Mouse (Mus musculus) skeletal muscle tissue, adult 2 months (tissue): Measurements from ENCODE around the gene Olfr597.
"Not testable (repeated sequence)": the region's sequence is repeated elsewhere in the genome, so short reads cannot be mapped to it uniquely, and the experiment has no call there.

Experiments
- DNase-seq: peaks from one replicate; pipeline ENCODE4 v3.0.0-alpha.2; 2012; ENCODE audit warnings: low read depth, low spot score

Olfr597 gene

DNA sequence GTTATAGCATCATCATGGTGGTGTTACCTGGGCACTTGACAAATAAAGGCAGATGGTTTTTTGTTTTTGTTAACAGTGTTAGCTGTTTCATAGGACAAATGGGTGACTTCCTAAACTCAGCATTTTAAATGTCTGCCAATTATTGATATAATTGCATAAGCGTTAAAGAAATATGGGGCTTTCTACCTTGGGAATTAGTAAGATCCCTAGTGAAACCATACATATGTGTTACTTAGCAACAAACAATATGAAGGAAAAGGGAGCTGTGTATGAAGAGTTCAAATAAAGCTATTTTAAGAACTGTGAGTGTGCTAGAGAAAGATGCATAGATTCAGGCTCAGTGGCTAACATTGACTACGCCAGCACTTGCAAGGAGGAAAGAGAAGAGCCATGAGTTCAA lies at the start of gene Olfr597:
Gene Olfr597 (plus strand): TSS at position 301 of the 400 bp plus-strand sequence.
- not testable (repeated sequence) for DNase-seq

GRCm38 (mm10) chr7:103305348-103305747 lies 10.8 kb upstream of the Olfr597 start, which contains the start of gene Olfr596:
Gene Olfr596, plus strand, starts transcription at chr7:103305648.
- DNase-seq = not testable (repeated sequence)

- no peak for DNase-seq
These were observed 7.2 kb downstream of the Olfr597 start, which contains the start of gene Olfr598 for GRCm38 (mm10) chr7:103323268-103323667. Gene Olfr598, plus strand, starts transcription at chr7:103323568.

GRCm38 (mm10) chr7:103335617-103336016 lies 19.5 kb downstream of the Olfr597 start, which contains the start of gene Olfr599:
Gene Olfr599, plus strand, starts transcription at chr7:103335917.
- DNase-seq = no peak

DNA sequence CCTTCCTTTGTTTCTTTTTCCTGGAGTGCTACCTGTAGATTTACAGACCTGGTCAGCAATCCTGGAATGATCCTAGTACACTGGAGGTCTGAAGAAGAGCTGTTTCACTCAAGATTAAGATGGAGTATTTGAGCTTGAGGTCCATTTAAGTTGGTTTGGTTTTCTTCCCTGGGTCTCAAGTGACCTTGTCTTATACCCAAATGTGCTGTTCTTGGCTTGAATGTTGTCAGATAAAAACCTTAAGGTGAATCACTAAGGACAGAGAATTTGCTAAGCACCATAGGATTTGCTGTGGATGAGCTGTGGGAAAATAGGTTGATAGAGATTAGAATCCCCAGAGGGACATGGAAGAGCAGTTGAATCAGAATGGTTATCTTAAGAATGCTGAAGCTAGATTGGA lies 33.5 kb downstream of the Olfr597 start, which contains the start of gene Olfr600:
Gene Olfr600 (minus strand): TSS at position 101 of the 400 bp plus-strand sequence.
- no peak for DNase-seq

DNA sequence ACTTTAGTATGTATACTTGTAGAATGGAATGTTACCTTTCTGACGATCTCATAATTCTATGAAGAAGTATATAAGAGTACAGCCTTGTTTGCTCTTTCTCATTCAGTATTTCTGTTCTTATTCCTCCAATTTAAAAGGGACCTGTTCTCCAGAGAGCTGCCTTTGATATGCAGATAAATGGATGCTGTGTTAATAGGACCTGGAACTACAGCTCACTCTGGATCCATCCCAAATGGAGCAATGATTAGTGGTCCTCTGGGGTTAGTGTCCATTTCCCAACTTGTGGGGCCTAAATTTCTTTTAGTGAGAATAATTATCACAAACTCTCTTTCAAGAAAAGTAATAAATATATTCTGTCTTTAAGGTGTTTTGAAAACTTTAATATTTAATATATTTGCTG lies 46.4 kb downstream of the Olfr597 start, which contains the start of gene Olfr601:
Gene Olfr601 (minus strand): TSS at position 101 of the 400 bp plus-strand sequence.
- DNase-seq = no peak
